Mouse (Mus musculus) liver, embryonic 14.5 days (tissue): ENCODE measurements at regions not wholly inside any gene's neighbourhood (a gene's known extent, or its start where the extent isn't known, plus 50 kb on each side); places are given as distances from the start of the nearest gene placed in this dataset.

Source experiments
- CTCF ChIP-seq: IDR thresholded peaks from 2 replicates; pipeline ENCODE4 v1.5.1; 2016; ENCODE audit warnings: antibody characterized with exemption, low read depth, control low read depth
- EP300 ChIP-seq: IDR thresholded peaks from 2 replicates; pipeline ENCODE4 v1.6.1; 2016; ENCODE audit warnings: antibody characterized with exemption, low read depth

- TF ChIP-seq EP300, result no peak
- peak; percentile 48 for TF ChIP-seq CTCF
These were observed 365.7 kb downstream of the Basp1 start for GRCm38 (mm10) chr15:25047875-25048274.
